Mouse (Mus musculus) kidney, adult 9 months (tissue): ENCODE data around the gene Tmf1.

Source experiments
- DNase-seq: peaks from one replicate; pipeline ENCODE4 v3.0.0; 2022

Tmf1 gene

DNA sequence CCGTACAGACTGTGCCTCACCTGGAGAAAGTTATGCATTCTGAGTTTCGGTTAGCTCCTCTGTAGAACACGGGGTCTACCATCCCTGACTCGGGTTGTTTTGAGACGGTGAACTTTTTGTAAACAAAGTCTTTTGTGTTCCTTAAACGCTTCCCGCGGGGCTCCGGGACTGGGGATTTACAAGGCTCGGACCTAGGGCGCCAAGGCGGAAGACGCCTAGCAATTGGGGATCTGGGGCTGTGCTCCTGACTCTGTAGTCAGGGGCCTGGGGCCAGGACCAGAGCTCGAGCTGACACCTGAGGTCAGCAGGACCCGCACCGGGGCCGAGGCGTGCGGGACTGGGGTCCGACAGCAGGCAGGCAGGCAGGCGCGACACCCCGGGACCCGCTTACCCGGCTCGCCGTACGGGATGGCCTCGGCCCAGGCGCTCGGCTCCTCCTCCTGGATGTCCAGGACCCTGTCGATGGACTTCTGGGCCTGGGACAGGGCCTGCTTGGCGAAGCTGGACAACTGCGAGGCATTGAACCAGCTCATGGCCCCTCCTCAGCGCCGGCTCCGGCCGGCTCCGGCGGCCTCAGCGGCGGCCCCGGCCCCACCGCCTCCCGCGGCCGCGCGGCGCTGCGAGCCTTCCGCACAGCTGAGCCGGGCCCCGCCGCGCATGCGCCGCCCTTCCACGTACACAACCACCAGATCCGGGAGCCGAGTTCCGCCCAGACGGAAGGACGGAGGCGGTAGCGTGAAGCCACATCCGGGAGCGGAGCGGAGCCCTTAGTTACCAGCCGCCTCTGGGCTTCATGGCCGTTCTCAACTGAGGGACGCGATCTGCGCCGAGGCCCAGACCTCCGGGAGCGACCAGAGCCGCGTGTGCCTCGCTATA is at the start of gene Tmf1:
TSS of gene Tmf1 (minus strand) at position 632 of the 876 bp plus-strand sequence.
- DNase-seq: peak; percentile 97

- DNase-seq: no peak
Measured at GRCm38 (mm10) chr6:97227067-97227847, 48.3 kb upstream of the Tmf1 start.

DNA sequence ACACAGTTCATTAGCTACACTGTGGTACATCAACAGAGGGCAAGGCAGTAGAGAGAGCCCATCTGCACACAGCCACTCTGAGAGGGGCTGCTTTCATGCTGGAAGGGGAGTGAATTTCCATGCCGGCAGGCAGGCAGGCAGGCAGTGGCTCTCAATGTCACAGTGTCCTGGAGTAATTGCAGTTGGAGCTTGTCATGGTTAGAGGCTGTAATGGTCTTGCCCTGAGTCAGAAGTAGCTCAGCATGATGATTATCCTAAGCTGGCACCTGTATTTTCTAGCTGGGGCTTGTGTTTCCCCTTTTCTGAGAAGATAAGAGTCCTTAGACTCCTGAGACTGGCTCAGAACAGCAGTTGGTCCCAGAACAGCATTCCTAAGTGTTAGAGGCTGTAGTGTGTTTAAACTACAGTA is 47.2 kb upstream of the Tmf1 start:
- no peak for DNase-seq

DNA sequence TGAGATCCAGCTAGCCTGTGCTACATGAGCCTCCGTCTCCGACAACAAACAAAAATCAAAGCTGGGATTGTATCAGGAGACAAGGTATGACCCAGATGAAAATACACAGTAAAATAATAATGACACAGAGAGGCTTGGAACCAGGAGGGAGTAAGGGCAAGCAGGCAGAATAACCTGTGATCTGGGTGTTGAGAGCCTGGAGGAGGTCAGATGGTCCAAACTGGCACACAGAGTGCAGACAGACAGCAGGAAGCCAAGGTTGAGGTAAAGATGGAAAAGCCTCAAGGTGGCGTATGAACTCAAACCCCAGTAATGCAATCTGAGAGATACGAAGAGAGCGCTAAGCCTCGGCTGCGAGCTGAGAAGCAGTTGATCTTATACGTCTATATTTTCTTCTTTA is 45.6 kb upstream of the Tmf1 start:
- no peak for DNase-seq

- no peak for DNase-seq
Measured at GRCm38 (mm10) chr6:97223566-97223965, 44.6 kb upstream of the Tmf1 start.

GRCm38 (mm10) chr6:97222931-97223467 is 44.1 kb upstream of the Tmf1 start:
- no peak for DNase-seq

- DNase-seq: no peak
Measured at GRCm38 (mm10) chr6:97222321-97222720, 43.4 kb upstream of the Tmf1 start.

DNA sequence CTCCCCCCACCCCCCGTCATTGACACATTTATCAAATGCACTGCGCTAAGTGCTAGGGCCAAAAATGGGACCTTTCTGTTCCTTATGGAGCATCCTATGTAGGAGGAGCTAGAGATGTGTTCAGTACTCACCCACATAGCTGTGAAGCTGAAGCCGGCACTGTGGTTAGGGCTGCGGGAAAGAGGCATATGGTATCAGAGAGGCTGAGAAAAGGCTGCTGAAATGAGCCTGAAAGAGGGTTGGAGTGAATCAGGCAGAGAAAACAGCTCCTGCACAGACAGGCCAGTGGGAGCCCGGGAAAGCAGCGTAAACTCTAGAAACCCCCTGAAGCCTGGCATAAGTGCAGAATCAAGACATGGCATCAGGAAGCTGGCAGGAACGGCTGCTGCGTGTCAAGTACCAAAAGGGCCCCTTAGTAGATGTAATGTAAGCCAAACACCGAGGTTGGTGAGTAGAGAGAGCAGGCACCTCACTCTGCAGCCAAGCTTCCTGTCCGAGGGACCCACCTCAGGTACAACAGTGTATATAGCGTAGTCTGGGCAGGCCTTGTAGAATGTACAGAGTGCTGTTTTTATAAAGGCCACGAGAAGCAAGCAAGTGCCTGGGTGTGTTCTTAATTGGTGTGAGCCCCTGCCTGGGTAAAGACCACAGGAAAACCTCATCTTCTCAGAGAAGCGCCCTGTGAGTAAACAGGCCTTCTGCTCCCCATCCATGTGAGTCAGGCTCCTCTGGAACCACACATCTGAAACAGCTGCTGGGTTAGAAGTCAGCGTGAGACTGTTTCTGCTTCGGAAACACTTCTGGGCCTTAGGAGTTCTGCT is 42.5 kb upstream of the Tmf1 start:
- DNase-seq: no peak

DNA sequence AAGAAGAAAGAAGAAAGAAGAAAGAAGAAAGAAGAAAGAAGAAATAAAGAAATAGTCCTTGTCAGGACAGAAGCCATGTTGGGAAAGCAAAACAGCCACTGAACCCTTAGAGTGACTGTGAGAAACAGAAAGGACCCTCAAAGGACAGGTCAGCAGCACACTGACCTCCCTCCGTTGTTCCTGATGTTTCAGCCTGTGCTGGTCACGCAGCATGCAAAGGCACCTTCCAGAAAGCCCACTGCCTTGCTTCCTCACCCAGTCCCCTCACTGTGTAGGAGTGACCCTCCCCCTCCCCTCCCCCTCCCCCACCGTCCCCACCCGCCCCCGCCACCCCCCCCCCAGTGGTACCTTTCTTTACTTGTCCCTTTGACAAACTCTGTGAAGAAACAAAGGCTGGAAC is 41.8 kb upstream of the Tmf1 start:
- no peak for DNase-seq

GRCm38 (mm10) chr6:97216154-97216821 is 37.4 kb upstream of the Tmf1 start:
- no peak for DNase-seq

- DNase-seq: peak; percentile 46
Measured at GRCm38 (mm10) chr6:97211981-97212380, 33.1 kb upstream of the Tmf1 start.

DNA sequence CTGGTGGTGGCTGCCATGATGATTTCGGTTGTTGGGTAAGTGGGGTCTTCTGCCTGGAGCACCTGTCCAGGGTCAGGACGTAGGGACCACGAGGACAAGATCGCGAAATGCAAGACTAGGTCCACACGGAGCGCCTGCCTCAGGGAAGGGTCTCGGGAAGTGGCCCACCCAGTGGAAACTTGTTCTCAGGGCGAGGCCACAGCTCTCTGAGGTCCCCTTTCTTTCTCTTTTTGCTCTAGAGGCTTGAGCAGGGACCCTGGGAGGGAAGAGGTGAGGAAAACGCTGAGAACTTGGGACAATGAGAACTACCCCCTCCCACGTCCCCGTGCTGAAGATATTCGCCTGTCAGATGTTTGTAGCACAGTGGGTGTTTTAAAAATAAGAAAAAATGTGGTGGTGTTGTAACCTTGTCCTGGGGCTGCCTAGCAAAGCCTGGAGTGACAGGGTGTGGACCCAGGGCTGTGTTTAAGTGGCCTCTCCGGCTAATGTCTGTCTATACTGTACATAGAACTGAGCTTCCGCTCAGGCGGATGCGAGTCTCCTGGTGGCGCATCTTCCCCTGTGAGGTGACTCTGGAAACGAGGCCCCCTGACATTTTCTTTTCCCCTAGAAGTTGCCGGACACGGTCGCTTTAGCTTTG is 32.2 kb upstream of the Tmf1 start:
- DNase-seq: no peak

- DNase-seq: peak; percentile 93
Measured at GRCm38 (mm10) chr6:97210191-97210961, 31.5 kb upstream of the Tmf1 start, which contains the start of gene Arl6ip5. Arl6ip5 (plus strand) TSS chr6:97210689.

- no peak for DNase-seq
Measured at GRCm38 (mm10) chr6:97209751-97210150, 30.8 kb upstream of the Tmf1 start.

DNA sequence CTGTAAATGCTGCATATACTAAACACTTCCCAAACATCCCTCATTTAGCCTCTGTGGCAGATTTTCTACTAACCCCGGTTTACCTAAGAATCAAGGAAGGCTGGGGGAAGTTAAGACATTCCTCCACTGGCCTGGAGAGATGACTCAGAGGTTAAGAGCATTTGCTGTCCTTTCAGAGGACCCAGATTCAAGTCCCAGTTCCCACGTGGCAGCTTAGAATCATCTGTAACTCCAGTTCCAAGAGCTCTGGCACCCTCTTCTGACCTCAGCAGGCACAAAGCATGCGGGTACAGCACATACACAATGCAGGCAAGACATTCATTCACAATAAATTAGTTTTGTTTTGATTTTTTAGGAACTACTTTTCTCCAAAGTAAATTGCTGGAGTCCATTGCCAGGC is 30.3 kb upstream of the Tmf1 start:
- DNase-seq: no peak

GRCm38 (mm10) chr6:97208406-97208805 is 29.5 kb upstream of the Tmf1 start:
- DNase-seq: no peak

- DNase-seq: no peak
Measured at GRCm38 (mm10) chr6:97207085-97207484, 28.2 kb upstream of the Tmf1 start.

GRCm38 (mm10) chr6:97205439-97205885 is 26.5 kb upstream of the Tmf1 start, which contains the start of gene Uba3:
Uba3 (minus strand) TSS chr6:97205647.
- DNase-seq: peak; percentile 99

- DNase-seq: no peak
Measured at GRCm38 (mm10) chr6:97204952-97205351, 26.0 kb upstream of the Tmf1 start.

GRCm38 (mm10) chr6:97204252-97204869 is 25.4 kb upstream of the Tmf1 start:
- DNase-seq: no peak
